Mouse (Mus musculus): ENCODE results near the gene Dchs1. TPM values are rescaled to one million over a fixed set of nuclear protein-coding genes. Genes with fewer than 3 reads are reported as not detected.
A peak's percentile ranks its signal among the peaks of the same experiment; 100 is the strongest.
"Not testable (repeated sequence)": the region's sequence is repeated elsewhere in the genome, so short reads cannot be mapped to it uniquely, and the experiment has no call there.

The Dchs1 gene
- total RNA-seq, 2 experiments from 2014 or later = 6.7 to 7.8 TPM

GRCm38 (mm10) chr7:105743246-105743925, 44.1 kb downstream of the Dchs1 start:
- DNase-seq (ENCODE audit: low spot score in 2 of 2) = not testable (repeated sequence)

- DNase-seq (ENCODE audit: low spot score in 2 of 2) = not testable (repeated sequence)
Measured at GRCm38 (mm10) chr7:105742539-105743215, 44.8 kb downstream of the Dchs1 start.

- DNase-seq (ENCODE audit: low spot score in 2 of 2) = no peak
Measured at GRCm38 (mm10) chr7:105741978-105742377, 45.5 kb downstream of the Dchs1 start.

GRCm38 (mm10) chr7:105740851-105741250, 46.6 kb downstream of the Dchs1 start:
- DNase-seq (ENCODE audit: low spot score in 2 of 2) = no peak

- no peak for DNase-seq (ENCODE audit: low spot score in 2 of 2)
Measured at GRCm38 (mm10) chr7:105740089-105740795, 47.2 kb downstream of the Dchs1 start.

- DNase-seq (ENCODE audit: low spot score in 2 of 2) = no peak
Measured at GRCm38 (mm10) chr7:105738948-105739347, 48.5 kb downstream of the Dchs1 start.

GRCm38 (mm10) chr7:105738286-105738685, 49.2 kb downstream of the Dchs1 start:
- no peak for DNase-seq (ENCODE audit: low spot score in 2 of 2)

- no peak for DNase-seq (ENCODE audit: low spot score in 2 of 2)
Measured at GRCm38 (mm10) chr7:105737648-105738047, 49.8 kb downstream of the Dchs1 start.

- DNase-seq (ENCODE audit: low spot score in 2 of 2) = peak in 1 of 2 experiments; percentile 45
Measured at GRCm38 (mm10) chr7:105736911-105737521, 50.4 kb downstream of the Dchs1 start, which contains the start of gene Rrp8. Rrp8 (minus strand) TSS chr7:105737385.

GRCm38 (mm10) chr7:105736264-105736901, 51.1 kb downstream of the Dchs1 start, which contains the start of gene Ilk:
Ilk (plus strand) TSS chr7:105736592.
- DNase-seq (ENCODE audit: low spot score in 2 of 2) = peak; percentile 89 to 92

GRCm38 (mm10) chr7:105735464-105735863, 52.0 kb downstream of the Dchs1 start:
- DNase-seq (ENCODE audit: low spot score in 2 of 2) = not testable (repeated sequence)

- no peak for DNase-seq (ENCODE audit: low spot score in 2 of 2)
Measured at GRCm38 (mm10) chr7:105734826-105735225, 52.6 kb downstream of the Dchs1 start.

- DNase-seq (ENCODE audit: low spot score in 2 of 2) = no peak
Measured at GRCm38 (mm10) chr7:105733836-105734235, 53.6 kb downstream of the Dchs1 start.

GRCm38 (mm10) chr7:105728701-105729428, 58.6 kb downstream of the Dchs1 start:
- no peak for DNase-seq (ENCODE audit: low spot score in 2 of 2)

GRCm38 (mm10) chr7:105726980-105727325, 60.5 kb downstream of the Dchs1 start:
- no peak for DNase-seq (ENCODE audit: low spot score in 2 of 2)

GRCm38 (mm10) chr7:105726144-105726979, 61.1 kb downstream of the Dchs1 start:
- peak; percentile 42 to 48 for DNase-seq (ENCODE audit: low spot score in 2 of 2)

GRCm38 (mm10) chr7:105721916-105722315, 65.5 kb downstream of the Dchs1 start:
- DNase-seq (ENCODE audit: low spot score in 2 of 2) = no peak

- DNase-seq (ENCODE audit: low spot score in 2 of 2) = no peak
Measured at GRCm38 (mm10) chr7:105715366-105715765, 72.1 kb downstream of the Dchs1 start.

- DNase-seq (ENCODE audit: low spot score in 2 of 2) = no peak
Measured at GRCm38 (mm10) chr7:105708733-105709132, 78.7 kb downstream of the Dchs1 start.
